Mouse (Mus musculus): ENCODE data around the gene Ccnk. TPM values are rescaled to one million over a fixed set of nuclear protein-coding genes. Genes with fewer than 3 reads are reported as not detected.

Ccnk gene
- polyA plus RNA-seq, 1 experiment = 15.5 TPM

DNA sequence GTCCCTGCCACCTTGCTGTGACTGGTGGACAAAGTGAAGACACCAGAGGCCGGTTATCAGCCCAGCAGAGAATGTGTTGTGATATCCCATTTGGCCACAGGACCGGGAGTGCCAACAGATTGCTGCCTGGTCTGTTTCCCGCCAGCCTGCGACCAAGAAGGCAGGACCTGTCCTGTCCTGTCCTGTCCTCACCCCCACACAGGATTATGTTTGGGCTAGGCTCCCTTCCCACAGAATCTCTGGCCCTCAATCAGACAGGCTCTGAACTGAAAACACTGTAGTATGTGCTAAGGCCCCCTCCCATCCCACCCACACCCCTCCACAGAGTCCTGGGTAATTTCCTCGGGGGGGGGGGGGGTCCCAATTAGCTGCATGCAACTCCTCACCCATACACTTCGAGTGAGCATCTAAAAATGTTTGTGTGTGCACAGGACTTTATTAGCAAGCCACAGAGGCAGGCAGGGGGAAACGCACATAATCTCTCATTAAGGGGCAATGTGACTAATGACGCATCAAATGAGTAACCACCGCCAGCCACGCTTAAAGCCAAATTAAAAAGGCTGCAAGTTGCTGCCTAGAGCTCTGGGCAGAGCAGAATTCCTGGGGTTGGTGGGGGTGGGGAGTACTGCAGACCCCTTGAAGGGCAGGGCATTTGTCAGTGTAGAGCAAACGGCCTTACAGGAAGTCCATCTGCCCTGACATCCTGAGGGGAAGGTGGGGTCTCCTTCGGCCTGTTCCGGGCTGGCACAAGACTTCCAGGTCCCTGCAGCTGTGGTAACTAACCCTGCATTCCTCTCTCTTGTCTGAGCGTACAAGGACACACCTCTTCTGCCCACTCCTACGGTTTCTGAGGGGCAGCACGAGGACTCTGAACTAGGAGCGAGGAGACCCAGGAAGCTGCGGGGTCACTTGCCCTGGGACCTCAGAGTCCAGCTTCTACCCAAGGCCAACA lies 34.0 kb downstream of the Ccnk start:
- H3K27ac ChIP-seq (ENCODE audit: insufficient read depth, low read length) = no peak overlapping the region
- no peak for TF ChIP-seq CTCF (IDR thresholded peaks at IDR 0.05; ENCODE audit: extremely low read depth, insufficient read depth, insufficient read length, insufficient replicate concordance)
- TF ChIP-seq POLR2A (IDR thresholded peaks at IDR 0.05; ENCODE audit: low read depth, low read length) = no peak
- no peak for DNase-seq (ENCODE audit: low read depth in 1 of 2, low spot score in 2 of 2)
- H3K36me3 ChIP-seq (ENCODE audit: control insufficient read depth, insufficient read depth, low read length) = no peaks in the 10 kb centered on the region
- H3K4me3 ChIP-seq (ENCODE audit: extremely low read depth, insufficient read depth, insufficient read length) = no peak overlapping the region
- no peaks in the 10 kb centered on the region for H3K27me3 ChIP-seq (ENCODE audit: control insufficient read depth, insufficient read depth, low read length)
- WGBS = 70% methylated on average over 18 of the region's 18 CpGs
- no peaks in the 10 kb centered on the region for H3K4me1 ChIP-seq (ENCODE audit: control insufficient read depth, insufficient read depth, insufficient read length)

- Histone ChIP-seq H3K27ac (ENCODE audit: insufficient read depth, low read length) (no peak overlapping the region), H3K4me1 (ENCODE audit: control insufficient read depth, insufficient read depth, insufficient read length) (no peaks in the 10 kb centered on the region), H3K36me3 (ENCODE audit: control insufficient read depth, insufficient read depth, low read length) (no peaks in the 10 kb centered on the region), H3K4me3 (ENCODE audit: extremely low read depth, insufficient read depth, insufficient read length) (no peak overlapping the region), H3K27me3 (ENCODE audit: control insufficient read depth, insufficient read depth, low read length) (no peaks in the 10 kb centered on the region)
- TF ChIP-seq POLR2A (IDR thresholded peaks at IDR 0.05; ENCODE audit: low read depth, low read length) (no peak), CTCF (IDR thresholded peaks at IDR 0.05; ENCODE audit: extremely low read depth, insufficient read depth, insufficient read length, insufficient replicate concordance) (no peak)
- DNase-seq (ENCODE audit: low read depth in 1 of 2, low spot score in 2 of 2) = no peak
- 93% methylated on average over 8 of the region's 8 CpGs for WGBS
Measured at GRCm38 (mm10) chr12:108215090-108215489, 35.7 kb downstream of the Ccnk start.

- DNase-seq (ENCODE audit: low read depth in 1 of 2, low spot score in 2 of 2) = no peak
- Histone ChIP-seq H3K4me3 (ENCODE audit: extremely low read depth, insufficient read depth, insufficient read length) (no peak overlapping the region), H3K27ac (ENCODE audit: insufficient read depth, low read length) (no peak overlapping the region), H3K36me3 (ENCODE audit: control insufficient read depth, insufficient read depth, low read length) (no peaks in the 10 kb centered on the region), H3K4me1 (ENCODE audit: control insufficient read depth, insufficient read depth, insufficient read length) (no peaks in the 10 kb centered on the region), H3K27me3 (ENCODE audit: control insufficient read depth, insufficient read depth, low read length) (no peaks in the 10 kb centered on the region)
- 79% methylated on average over 11 of the region's 11 CpGs for WGBS
- no peak for TF ChIP-seq CTCF (IDR thresholded peaks at IDR 0.05; ENCODE audit: extremely low read depth, insufficient read depth, insufficient read length, insufficient replicate concordance)
- TF ChIP-seq POLR2A (IDR thresholded peaks at IDR 0.05; ENCODE audit: low read depth, low read length) = no peak
Measured at GRCm38 (mm10) chr12:108216611-108217370, 37.4 kb downstream of the Ccnk start.

GRCm38 (mm10) chr12:108217572-108217971 lies 38.2 kb downstream of the Ccnk start:
- peak in 1 of 2 experiments; percentile 24 for DNase-seq (ENCODE audit: low read depth in 1 of 2, low spot score in 2 of 2)
- no peak for TF ChIP-seq POLR2A (IDR thresholded peaks at IDR 0.05; ENCODE audit: low read depth, low read length)
- TF ChIP-seq CTCF (IDR thresholded peaks at IDR 0.05; ENCODE audit: extremely low read depth, insufficient read depth, insufficient read length, insufficient replicate concordance) = peak; percentile 38; the same call in 1 of the 2 replicates
- 65% methylated on average over 5 of the region's 5 CpGs for WGBS
- Histone ChIP-seq H3K27ac (ENCODE audit: insufficient read depth, low read length) (no peak overlapping the region), H3K4me3 (ENCODE audit: extremely low read depth, insufficient read depth, insufficient read length) (no peak overlapping the region), H3K27me3 (ENCODE audit: control insufficient read depth, insufficient read depth, low read length) (no peaks in the 10 kb centered on the region), H3K36me3 (ENCODE audit: control insufficient read depth, insufficient read depth, low read length) (no peaks in the 10 kb centered on the region), H3K4me1 (ENCODE audit: control insufficient read depth, insufficient read depth, insufficient read length) (no peaks in the 10 kb centered on the region)

GRCm38 (mm10) chr12:108219163-108219562 lies 39.8 kb downstream of the Ccnk start:
- H3K4me1 ChIP-seq (ENCODE audit: control insufficient read depth, insufficient read depth, insufficient read length) = no peaks in the 10 kb centered on the region
- H3K4me3 ChIP-seq (ENCODE audit: extremely low read depth, insufficient read depth, insufficient read length) = no peak overlapping the region
- WGBS = 79% methylated on average over 15 of the region's 15 CpGs
- DNase-seq (ENCODE audit: low read depth in 1 of 2, low spot score in 2 of 2) = no peak
- H3K27me3 ChIP-seq (ENCODE audit: control insufficient read depth, insufficient read depth, low read length) = no peaks in the 10 kb centered on the region
- H3K27ac ChIP-seq (ENCODE audit: insufficient read depth, low read length) = no peak overlapping the region
- TF ChIP-seq CTCF (IDR thresholded peaks at IDR 0.05; ENCODE audit: extremely low read depth, insufficient read depth, insufficient read length, insufficient replicate concordance) (no peak), POLR2A (IDR thresholded peaks at IDR 0.05; ENCODE audit: low read depth, low read length) (no peak)
- no peaks in the 10 kb centered on the region for H3K36me3 ChIP-seq (ENCODE audit: control insufficient read depth, insufficient read depth, low read length)

GRCm38 (mm10) chr12:108219825-108220616 lies 40.6 kb downstream of the Ccnk start:
- H3K36me3 ChIP-seq (ENCODE audit: control insufficient read depth, insufficient read depth, low read length) = no peaks in the 10 kb centered on the region
- H3K27ac ChIP-seq (ENCODE audit: insufficient read depth, low read length) = no peak overlapping the region
- H3K27me3 ChIP-seq (ENCODE audit: control insufficient read depth, insufficient read depth, low read length) = no peaks in the 10 kb centered on the region
- 83% methylated on average over 21 of the region's 21 CpGs for WGBS
- H3K4me1 ChIP-seq (ENCODE audit: control insufficient read depth, insufficient read depth, insufficient read length) = no peaks in the 10 kb centered on the region
- DNase-seq (ENCODE audit: low read depth in 1 of 2, low spot score in 2 of 2) = no peak
- no peak overlapping the region for H3K4me3 ChIP-seq (ENCODE audit: extremely low read depth, insufficient read depth, insufficient read length)
- no peak for TF ChIP-seq CTCF (IDR thresholded peaks at IDR 0.05; ENCODE audit: extremely low read depth, insufficient read depth, insufficient read length, insufficient replicate concordance)
- no peak for TF ChIP-seq POLR2A (IDR thresholded peaks at IDR 0.05; ENCODE audit: low read depth, low read length)
